Mouse (Mus musculus): Measurements from ENCODE around the gene Rec8.

Gene Rec8

GRCm38 (mm10) chr14:55643060-55643907 is 25.4 kb downstream of the Rec8 start, which contains the start of gene Tm9sf1:
TSS of gene Tm9sf1 (minus strand) at chr14:55643806.
- DNase-seq = peak; percentile 88 to 93

- DNase-seq = peak; percentile 28 to 35
Observed at GRCm38 (mm10) chr14:55644261-55644888, 26.5 kb downstream of the Rec8 start.

GRCm38 (mm10) chr14:55649884-55650283 is 32.0 kb downstream of the Rec8 start, which contains the start of gene Tssk4:
TSS of gene Tssk4 (plus strand) at chr14:55650184.
- DNase-seq = no peak

GRCm38 (mm10) chr14:55651528-55651927 is 33.7 kb downstream of the Rec8 start:
- no peak for DNase-seq

GRCm38 (mm10) chr14:55656935-55657334 is 39.1 kb downstream of the Rec8 start:
- no peak for DNase-seq

GRCm38 (mm10) chr14:55658011-55658410 is 40.2 kb downstream of the Rec8 start:
- peak in 1 of 2 experiments; percentile 16 for DNase-seq

GRCm38 (mm10) chr14:55659960-55660573 is 42.2 kb downstream of the Rec8 start, which contains the start of gene Mdp1:
TSS of gene Mdp1 (minus strand) at chr14:55660508.
- peak; percentile 84 to 90 for DNase-seq

GRCm38 (mm10) chr14:55660636-55661035 is 42.8 kb downstream of the Rec8 start:
- no peak for DNase-seq

- no peak for DNase-seq
Observed at GRCm38 (mm10) chr14:55671486-55671832, 53.6 kb downstream of the Rec8 start.

GRCm38 (mm10) chr14:55671833-55672740 is 54.2 kb downstream of the Rec8 start, which contains the start of the genes Gmpr2 and Nedd8:
TSS of gene Gmpr2 (plus strand) at chr14:55671941.
TSS of gene Nedd8 (minus strand) at chr14:55672124.
- DNase-seq = peak; percentile 85 to 93

- DNase-seq = no peak
Observed at GRCm38 (mm10) chr14:55672741-55673060, 54.9 kb downstream of the Rec8 start.
